Mouse (Mus musculus): ENCODE results near the gene Hook2.

DNA sequence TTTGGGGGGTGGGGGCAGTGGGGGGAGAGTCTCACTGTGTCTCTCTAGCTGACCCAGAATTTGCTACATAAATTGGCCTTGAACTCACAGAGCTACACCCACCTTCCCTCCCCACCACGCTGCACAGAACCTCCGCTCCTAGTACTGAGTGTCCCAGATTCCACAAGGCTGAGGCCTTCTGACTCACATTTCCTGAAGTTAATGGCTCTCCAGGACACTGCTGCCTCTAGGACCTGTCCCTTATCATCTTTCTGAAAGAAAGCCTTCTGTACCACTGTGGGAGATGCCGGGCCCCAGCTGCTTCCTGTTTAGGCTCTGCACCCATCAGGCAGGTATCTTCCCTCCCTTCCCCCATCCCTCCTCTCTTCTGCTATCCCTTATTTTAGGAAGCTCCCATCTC lies 23.8 kb upstream of the Hook2 start:
- TF ChIP-seq GATA1 (IDR thresholded peaks at IDR 0.05; ENCODE audit: low read length) = no peak
- no peak for TF ChIP-seq TAL1 (IDR thresholded peaks at IDR 0.05; ENCODE audit: low read length)

All from erythroblast, embryonic 14.5 days (primary cell).